In the genomic region with DNA sequence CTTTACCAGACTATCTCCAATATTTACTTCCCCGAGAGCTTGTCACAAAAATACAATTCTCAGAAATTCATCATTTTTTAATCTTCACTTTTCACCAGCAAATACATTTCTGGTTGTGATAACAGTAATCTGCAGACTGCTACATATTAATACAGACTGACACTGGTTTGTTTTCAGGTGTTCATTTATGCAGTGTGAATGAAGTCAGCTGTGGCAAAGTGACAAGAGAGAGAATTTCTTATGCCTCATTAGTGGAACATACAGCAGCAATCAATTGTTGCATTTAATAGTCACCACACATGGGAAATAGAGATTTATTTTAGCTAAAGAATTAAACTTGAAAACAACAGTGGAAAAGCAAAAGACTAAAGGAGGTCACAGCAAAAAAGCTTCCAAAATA, we compare ENCODE assay signal across 17 mouse cellular contexts.
"Had no signal": no experiment of that assay in that cellular context is flagged by ENCODE, and none has a peak within 500 bp of the region (broad histone marks: within the 10 kb centered on the region; RNA-seq: fewer than 3 reads in every experiment).

No protein-coding gene starts in this region.

- DNase-seq: lung, adult 2 months; lung, postnatal 14 days; lung, postnatal 36 days; right cerebral cortex, postnatal 14 days; thymus, adult 2 months; thymus, postnatal 25 days; thymus, postnatal 4 days had no signal

- H3K4me3 ChIP-seq: lung, embryonic 15.5 days; midbrain, embryonic 13.5 days; midbrain, embryonic 15.5 days; neural tube, embryonic 12.5 days; stomach, embryonic 15.5 days had no signal

- H3K4me2 ChIP-seq: lung, embryonic 15.5 days; midbrain, embryonic 11.5 days; midbrain, embryonic 13.5 days; midbrain, embryonic 15.5 days; neural tube, embryonic 12.5 days; stomach, embryonic 15.5 days had no signal

- ATAC-seq: lung, postnatal 0 days; midbrain, embryonic 13.5 days; midbrain, embryonic 15.5 days had no signal

- H3K27ac ChIP-seq: lung, embryonic 15.5 days; macrophage; midbrain, embryonic 13.5 days; midbrain, embryonic 15.5 days; neural tube, embryonic 12.5 days; stomach, embryonic 15.5 days; stomach, postnatal 0 days had no signal

- H3K36me3 ChIP-seq: lung, embryonic 15.5 days; midbrain, embryonic 13.5 days; midbrain, embryonic 15.5 days; neural tube, embryonic 12.5 days; stomach, embryonic 15.5 days had no signal

- H3K9me3 ChIP-seq: lung, embryonic 15.5 days; midbrain, embryonic 13.5 days; midbrain, embryonic 15.5 days; neural tube, embryonic 12.5 days; stomach, embryonic 15.5 days had no signal

- H3K9ac ChIP-seq: lung, embryonic 15.5 days; midbrain, embryonic 13.5 days; midbrain, embryonic 15.5 days; neural tube, embryonic 12.5 days; stomach, embryonic 15.5 days had no signal

- H3K27me3 ChIP-seq: lung, embryonic 15.5 days; megakaryocyte, embryonic 14.5 days; midbrain, embryonic 13.5 days; midbrain, embryonic 15.5 days; neural tube, embryonic 12.5 days; stomach, embryonic 15.5 days had no signal

- H3K4me1 ChIP-seq: lung, embryonic 15.5 days; megakaryocyte, embryonic 14.5 days; midbrain, embryonic 13.5 days; midbrain, embryonic 15.5 days; neural tube, embryonic 12.5 days; stomach, embryonic 15.5 days had no signal
